Mouse (Mus musculus): Measurements from ENCODE around the gene Etfdh. TPM values are rescaled to one million over a fixed set of nuclear protein-coding genes. Genes with fewer than 3 reads are reported as not detected.

Etfdh gene
- polyA plus RNA-seq (2015; fragmentation: Nextera tagmentation; extraction: Ambion mirVana), result 64.9 and 67.4 TPM in 2 replicates

DNA sequence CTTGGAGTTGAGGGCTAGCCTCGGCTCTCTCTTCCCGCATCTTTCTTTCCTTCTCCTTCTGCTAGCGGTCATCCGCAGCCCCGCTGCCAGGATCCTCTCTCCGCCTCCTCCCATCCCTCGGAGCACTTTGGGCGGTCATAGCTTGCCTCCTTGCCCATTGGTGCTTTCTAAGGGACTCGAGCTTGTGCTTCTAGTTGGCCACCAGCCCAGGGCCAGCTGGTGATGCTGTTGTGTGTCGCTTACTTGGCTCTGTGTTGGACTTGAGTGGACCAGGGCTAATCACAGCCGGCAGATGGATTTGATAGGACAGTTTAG is at the start of gene Etfdh:
Gene Etfdh, minus strand, starts transcription at position 85 of the 315 bp plus-strand sequence.
- peak within 1 kb of the TSS; percentile 70 for H3K4me2 ChIP-seq
- under 1% methylated on average over 11 of the region's 11 CpGs for WGBS

DNA sequence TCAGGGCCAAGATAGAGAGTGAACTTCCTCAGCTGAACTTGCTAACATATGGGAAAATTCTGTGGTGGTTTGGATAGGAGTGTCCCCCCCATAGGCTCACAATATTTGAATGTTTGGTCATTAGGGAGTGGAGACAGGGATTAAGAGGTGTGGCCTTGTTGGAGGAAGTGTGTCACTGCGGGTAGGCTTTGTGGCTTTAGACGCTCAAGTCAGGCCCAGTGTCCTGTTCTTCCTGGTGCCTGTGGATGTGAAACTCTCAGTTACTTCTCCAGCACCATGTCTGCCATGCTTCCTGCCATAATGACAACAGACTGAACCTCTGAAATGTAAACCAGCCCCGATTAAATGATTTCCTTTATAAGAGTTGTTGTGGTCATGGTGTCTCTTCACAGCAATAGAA is 47.1 kb upstream of the Etfdh start:
- no peaks in the 10 kb centered on the region for H3K36me3 ChIP-seq
- 93% methylated on average over 3 of the region's 3 CpGs for WGBS
- no peak overlapping the region for H3K27ac ChIP-seq
- no peaks in the 10 kb centered on the region for H3K27me3 ChIP-seq
- H3K9ac ChIP-seq, result no peak overlapping the region
- no peak overlapping the region for H3K4me2 ChIP-seq
- H3K9me3 ChIP-seq (replicated peaks), result no peaks in the 10 kb centered on the region
- H3K4me3 ChIP-seq (replicated peaks), result no peak overlapping the region
- ATAC-seq (replicated peaks; ENCODE audit: low FRiP score), result no peak
- H3K4me1 ChIP-seq, result peaks cover 2% of the 10 kb centered on the region; the same call in 1 of the 2 replicates

More for the DNA sequence above, at the start of gene Etfdh:
- ATAC-seq (replicated peaks; ENCODE audit: low FRiP score), result peak; percentile 54
- Histone ChIP-seq H3K4me1 (peaks cover 10% of the 10 kb centered on the region; the same call in 1 of the 2 replicates), H3K9ac (peak within 1 kb of the TSS; percentile 88), H3K36me3 (peaks cover 28% of the 10 kb centered on the region), H3K27me3 (no peaks in the 10 kb centered on the region), H3K9me3 (replicated peaks) (peaks cover 4% of the 10 kb centered on the region; the same call in 1 of the 2 replicates), H3K4me3 (replicated peaks) (peak within 1 kb of the TSS; percentile 86), H3K27ac (peak within 1 kb of the TSS; percentile 93)

GRCm38 (mm10) chr3:79674641-79675040 is 45.3 kb upstream of the Etfdh start:
- Histone ChIP-seq H3K27ac (no peak overlapping the region), H3K4me3 (replicated peaks) (no peak overlapping the region), H3K36me3 (no peaks in the 10 kb centered on the region), H3K4me2 (no peak overlapping the region), H3K27me3 (no peaks in the 10 kb centered on the region), H3K9ac (no peak overlapping the region), H3K4me1 (peaks cover 2% of the 10 kb centered on the region; the same call in 1 of the 2 replicates), H3K9me3 (replicated peaks) (no peaks in the 10 kb centered on the region)
- WGBS, result 83% methylated on average over 5 of the region's 5 CpGs
- ATAC-seq (replicated peaks; ENCODE audit: low FRiP score), result no peak

DNA sequence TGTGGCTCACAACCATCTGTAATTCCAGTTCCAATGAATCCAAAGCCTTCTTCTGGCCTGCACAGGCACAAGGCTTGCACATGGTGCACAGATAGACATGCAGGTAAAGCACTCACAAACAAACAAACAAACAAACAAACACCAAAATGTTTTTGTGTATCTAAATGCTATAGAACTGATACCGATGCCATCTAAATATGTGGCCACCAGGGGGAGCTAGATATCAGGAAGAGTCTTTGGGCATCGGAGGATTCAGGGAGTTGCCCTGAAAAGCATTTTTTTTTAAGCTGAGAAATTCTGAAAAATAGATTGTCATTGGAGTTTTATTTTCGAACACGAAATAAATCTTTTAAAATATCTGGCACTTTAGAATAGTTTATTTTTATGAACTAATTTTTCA is 43.8 kb upstream of the Etfdh start:
- H3K27me3 ChIP-seq, result no peaks in the 10 kb centered on the region
- H3K9ac ChIP-seq, result no peak overlapping the region
- no peak overlapping the region for H3K4me3 ChIP-seq (replicated peaks)
- H3K36me3 ChIP-seq, result no peaks in the 10 kb centered on the region
- 11% methylated on average over 4 of the region's 4 CpGs for WGBS
- H3K27ac ChIP-seq, result no peak overlapping the region
- no peak overlapping the region for H3K4me2 ChIP-seq
- no peak for ATAC-seq (replicated peaks; ENCODE audit: low FRiP score)
- H3K9me3 ChIP-seq (replicated peaks), result no peaks in the 10 kb centered on the region
- H3K4me1 ChIP-seq, result peaks cover 2% of the 10 kb centered on the region; the same call in 1 of the 2 replicates

GRCm38 (mm10) chr3:79672188-79672587 is 42.9 kb upstream of the Etfdh start:
- 0 out of 2 replicates have a peak, but pooled peaks have one; percentile 49 for ATAC-seq (replicated peaks; ENCODE audit: low FRiP score)
- H3K27ac ChIP-seq, result no peak overlapping the region
- no peaks in the 10 kb centered on the region for H3K27me3 ChIP-seq
- H3K9me3 ChIP-seq (replicated peaks), result no peaks in the 10 kb centered on the region
- H3K4me1 ChIP-seq, result peaks cover 2% of the 10 kb centered on the region; the same call in 1 of the 2 replicates
- no peak overlapping the region for H3K4me3 ChIP-seq (replicated peaks)
- H3K4me2 ChIP-seq, result no peak overlapping the region
- no peaks in the 10 kb centered on the region for H3K36me3 ChIP-seq
- WGBS, result 51% methylated on average over 16 of the region's 16 CpGs
- no peak overlapping the region for H3K9ac ChIP-seq

- Histone ChIP-seq H3K4me1 (peaks cover 2% of the 10 kb centered on the region; the same call in 1 of the 2 replicates), H3K9ac (no peak overlapping the region), H3K36me3 (no peaks in the 10 kb centered on the region), H3K9me3 (replicated peaks) (no peaks in the 10 kb centered on the region), H3K27me3 (no peaks in the 10 kb centered on the region), H3K4me2 (no peak overlapping the region), H3K4me3 (replicated peaks) (no peak overlapping the region), H3K27ac (no peak overlapping the region)
- WGBS, result 73% methylated on average over 7 of the region's 7 CpGs
- no peak for ATAC-seq (replicated peaks; ENCODE audit: low FRiP score)
These were observed 41.3 kb upstream of the Etfdh start for GRCm38 (mm10) chr3:79670556-79670955.

DNA sequence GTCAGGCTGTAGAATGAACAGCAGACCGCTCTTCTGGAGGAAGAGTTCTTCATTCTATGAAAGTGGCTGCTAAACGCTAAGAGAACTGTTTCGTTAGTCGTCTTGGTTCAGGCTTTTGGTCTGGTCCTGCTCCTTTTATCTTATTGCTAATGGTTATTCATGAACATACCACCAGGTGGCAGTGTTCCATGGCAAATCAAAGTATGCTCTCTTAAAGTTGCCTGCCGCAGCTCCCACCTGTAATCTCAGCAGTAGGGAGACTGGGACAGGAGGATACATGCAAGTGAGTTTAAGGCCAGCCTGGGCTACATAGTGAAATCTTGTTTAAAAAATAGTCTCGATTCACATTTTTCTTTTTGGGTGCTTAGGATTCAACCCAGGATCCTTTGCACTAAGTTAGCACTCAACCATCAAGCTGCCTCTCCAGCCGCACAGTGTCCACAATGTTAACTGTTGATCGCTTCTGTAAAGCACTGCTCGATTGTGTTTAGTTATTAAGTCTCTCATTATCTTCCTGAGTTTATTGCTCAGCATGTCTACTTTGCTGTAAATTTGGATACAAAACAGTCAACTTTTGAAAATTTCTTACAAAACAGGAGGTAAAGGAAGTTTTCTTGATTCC is 35.6 kb upstream of the Etfdh start:
- WGBS, result 39% methylated on average over 9 of the region's 9 CpGs
- no peaks in the 10 kb centered on the region for H3K36me3 ChIP-seq
- H3K27me3 ChIP-seq, result no peaks in the 10 kb centered on the region
- H3K4me2 ChIP-seq, result no peak overlapping the region
- H3K9me3 ChIP-seq (replicated peaks), result no peaks in the 10 kb centered on the region
- no peak overlapping the region for H3K27ac ChIP-seq
- no peak overlapping the region for H3K9ac ChIP-seq
- H3K4me3 ChIP-seq (replicated peaks), result no peak overlapping the region
- ATAC-seq (replicated peaks; ENCODE audit: low FRiP score), result 0 out of 2 replicates have a peak, but pooled peaks have one; percentile 43
- no peaks in the 10 kb centered on the region for H3K4me1 ChIP-seq

DNA sequence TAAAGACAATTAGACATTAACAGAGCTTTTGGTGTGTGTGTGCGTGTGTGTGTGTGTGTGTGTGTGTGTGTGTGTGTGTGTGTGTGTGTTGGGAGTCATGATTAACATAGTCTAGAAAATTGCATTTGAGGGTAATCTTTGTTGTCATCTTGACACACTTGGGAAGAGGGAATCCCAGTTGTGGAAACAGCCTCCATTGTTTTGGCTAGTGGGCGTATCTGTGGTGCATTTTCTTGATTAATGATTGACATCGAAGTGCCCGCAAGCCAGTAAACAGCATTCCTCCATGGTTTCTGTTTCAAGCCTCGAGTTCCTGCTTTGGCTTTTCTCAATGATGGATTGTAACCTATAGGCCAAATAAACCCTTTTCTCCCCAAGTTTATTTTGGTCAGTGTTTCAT is 27.4 kb upstream of the Etfdh start:
- H3K4me2 ChIP-seq, result no peak overlapping the region
- H3K9ac ChIP-seq, result no peak overlapping the region
- ATAC-seq (replicated peaks; ENCODE audit: low FRiP score), result 0 out of 2 replicates have a peak, but pooled peaks have one; percentile 54
- H3K4me3 ChIP-seq (replicated peaks), result no peak overlapping the region
- H3K36me3 ChIP-seq, result no peaks in the 10 kb centered on the region
- 51% methylated on average over 5 of the region's 5 CpGs for WGBS
- no peaks in the 10 kb centered on the region for H3K27me3 ChIP-seq
- H3K4me1 ChIP-seq, result 0 out of 2 replicates have a peak, but pooled peaks cover 4% of the 10 kb centered on the region
- H3K9me3 ChIP-seq (replicated peaks), result no peaks in the 10 kb centered on the region
- H3K27ac ChIP-seq, result no peak overlapping the region

DNA sequence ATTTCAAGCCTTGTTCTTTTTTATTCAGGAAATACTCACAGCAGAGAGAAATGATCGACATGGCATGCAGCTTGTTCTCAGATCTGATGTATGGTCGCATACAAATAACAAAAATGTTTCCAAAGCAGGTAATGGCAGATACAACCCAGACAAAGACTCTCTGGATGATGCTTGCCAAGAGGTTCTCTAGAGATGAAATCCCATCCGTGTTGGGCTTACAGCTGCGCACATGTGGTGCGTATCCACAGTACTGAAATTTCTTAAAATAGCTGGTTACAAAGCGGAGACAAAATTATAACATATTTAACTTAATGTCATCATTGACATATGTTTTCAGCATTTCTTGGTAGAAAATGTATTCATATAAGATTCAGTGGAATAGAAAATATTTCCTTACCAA is 22.8 kb upstream of the Etfdh start:
- Histone ChIP-seq H3K4me1 (0 out of 2 replicates have a peak, but pooled peaks cover 4% of the 10 kb centered on the region), H3K4me3 (replicated peaks) (no peak overlapping the region), H3K4me2 (no peak overlapping the region), H3K27me3 (no peaks in the 10 kb centered on the region), H3K9ac (no peak overlapping the region), H3K36me3 (no peaks in the 10 kb centered on the region), H3K27ac (no peak overlapping the region), H3K9me3 (replicated peaks) (no peaks in the 10 kb centered on the region)
- 92% methylated on average over 6 of the region's 6 CpGs for WGBS
- ATAC-seq (replicated peaks; ENCODE audit: low FRiP score), result no peak

GRCm38 (mm10) chr3:79628561-79629415 is 512 bp downstream of the Etfdh start, which contains the start of gene 4930579G24Rik:
Gene 4930579G24Rik, plus strand, starts transcription at chr3:79629079.
- ATAC-seq (replicated peaks; ENCODE audit: low FRiP score), result peak; percentile 99

DNA sequence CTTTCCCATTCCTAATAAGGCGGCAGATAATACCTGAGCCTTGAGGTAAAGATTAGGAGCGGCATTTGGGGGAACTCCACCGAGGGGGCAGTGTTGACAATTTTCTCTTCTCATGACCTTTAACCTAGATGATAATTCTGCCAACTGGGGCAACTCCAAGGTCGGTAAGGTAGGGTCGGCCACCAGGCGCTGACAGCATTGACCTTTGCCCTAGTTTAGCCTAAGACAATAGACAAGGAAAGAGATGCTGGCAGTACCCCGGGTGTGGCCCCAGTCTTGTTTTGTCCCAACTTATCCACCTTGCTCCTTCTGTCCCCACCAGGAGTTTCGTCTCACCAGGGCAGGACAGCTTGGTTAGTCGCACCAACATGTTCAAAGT is 1.1 kb downstream of the Etfdh start:
- H3K36me3 ChIP-seq, result peaks cover 25% of the 10 kb centered on the region
- H3K4me3 ChIP-seq (replicated peaks), result peak overlapping the region; percentile 86
- peaks cover 4% of the 10 kb centered on the region; the same call in 1 of the 2 replicates for H3K9me3 ChIP-seq (replicated peaks)
- ATAC-seq (replicated peaks; ENCODE audit: low FRiP score), result no peak
- peak overlapping the region; percentile 70 for H3K4me2 ChIP-seq
- peak overlapping the region; percentile 93 for H3K27ac ChIP-seq
- WGBS, result under 1% methylated on average over 9 of the region's 9 CpGs
- peak overlapping the region; percentile 55 for H3K9ac ChIP-seq
- H3K27me3 ChIP-seq, result no peaks in the 10 kb centered on the region
- peaks cover 10% of the 10 kb centered on the region; the same call in 1 of the 2 replicates for H3K4me1 ChIP-seq

More at GRCm38 (mm10) chr3:79628561-79629415, 512 bp downstream of the Etfdh start, which contains the start of gene 4930579G24Rik:
- Histone ChIP-seq H3K4me3 (replicated peaks) (peak within 1 kb of the TSS; percentile 86), H3K27ac (peak within 1 kb of the TSS; percentile 93), H3K9me3 (replicated peaks) (peaks cover 4% of the 10 kb centered on the region; the same call in 1 of the 2 replicates), H3K4me2 (peak within 1 kb of the TSS; percentile 70), H3K36me3 (peaks cover 26% of the 10 kb centered on the region), H3K9ac (peak within 1 kb of the TSS; percentile 88), H3K27me3 (no peaks in the 10 kb centered on the region), H3K4me1 (peaks cover 10% of the 10 kb centered on the region; the same call in 1 of the 2 replicates)
- under 1% methylated on average over 60 of the region's 60 CpGs for WGBS
